Mouse (Mus musculus): ENCODE data around the gene Psmd12. TPM values are rescaled to one million over a fixed set of nuclear protein-coding genes. Genes with fewer than 3 reads are reported as not detected.

Gene Psmd12
- polyA plus RNA-seq, 1 experiment from 2014 or later, result 147 TPM

- WGBS, result 4% methylated on average over 25 of the region's 39 CpGs
- Histone ChIP-seq H3K9ac (ENCODE audit: low read length) (peak overlapping the region; percentile 97), H3K4me1 (ENCODE audit: control insufficient read depth in 2 of 2, insufficient read depth in 2 of 2, low read length in 2 of 2) (peaks cover 4 to 30% of the 10 kb centered on the region in 2 experiments; a peak in 3 of 4 replicates), H3K4me3 (ENCODE audit: control insufficient read depth in 1 of 2, insufficient read depth in 1 of 2, low read depth in 1 of 2, low read length in 2 of 2) (peak overlapping the region; percentile 96 to 99), H3K36me3 (ENCODE audit: control insufficient read depth, insufficient read depth, low read length) (peaks cover 39% of the 10 kb centered on the region), H3K9me3 (ENCODE audit: control insufficient read depth, low read length) (no peaks in the 10 kb centered on the region), H3K27me3 (ENCODE audit: control insufficient read depth, insufficient read depth, low read length) (no peaks in the 10 kb centered on the region), H3K4me2 (ENCODE audit: low read length) (peak overlapping the region; percentile 100), H3K27ac (replicated peaks in 1 of 2; ENCODE audit: control insufficient read depth in 1 of 2, insufficient read depth in 1 of 2, low read depth in 2 of 2, low read length in 2 of 2) (peak overlapping the region; percentile 51 to 81; a peak in 3 of 4 replicates)
- ATAC-seq (ENCODE audit: insufficient number of reproducible peaks, insufficient read depth, low FRiP score, low read depth), result peak; percentile 13; the same call in 1 of the 2 replicates
Observed at GRCm38 (mm10) chr11:107548204-107548975, 69.1 kb downstream of the Psmd12 start.

Other genes with a start within 250 kb of the Psmd12 start
- 16.0 and 16.8 TPM in 2 replicates for gene Pitpnc1, start 8.8 kb upstream of the Psmd12 start, polyA plus RNA-seq (2014; fragmentation: Nextera tagmentation; extraction: Ambion mirVana)
- gene Helz, start 68.4 kb downstream of the Psmd12 start, polyA plus RNA-seq (2014; fragmentation: Nextera tagmentation; extraction: Ambion mirVana), result 17.5 and 18.7 TPM in 2 replicates
- 0.32 TPM in 1 of 2 replicates, not detected in the other for gene Cacng1, start 237.0 kb downstream of the Psmd12 start, polyA plus RNA-seq (2014; fragmentation: Nextera tagmentation; extraction: Ambion mirVana)